Mouse (Mus musculus) embryo, embryonic 11 days (tissue): ENCODE results near the gene Ubash3b.

ENCODE experiments used
- DNase-seq: peaks from one replicate; pipeline ENCODE4 v3.0.0-alpha.2; 2015

Ubash3b gene

DNA sequence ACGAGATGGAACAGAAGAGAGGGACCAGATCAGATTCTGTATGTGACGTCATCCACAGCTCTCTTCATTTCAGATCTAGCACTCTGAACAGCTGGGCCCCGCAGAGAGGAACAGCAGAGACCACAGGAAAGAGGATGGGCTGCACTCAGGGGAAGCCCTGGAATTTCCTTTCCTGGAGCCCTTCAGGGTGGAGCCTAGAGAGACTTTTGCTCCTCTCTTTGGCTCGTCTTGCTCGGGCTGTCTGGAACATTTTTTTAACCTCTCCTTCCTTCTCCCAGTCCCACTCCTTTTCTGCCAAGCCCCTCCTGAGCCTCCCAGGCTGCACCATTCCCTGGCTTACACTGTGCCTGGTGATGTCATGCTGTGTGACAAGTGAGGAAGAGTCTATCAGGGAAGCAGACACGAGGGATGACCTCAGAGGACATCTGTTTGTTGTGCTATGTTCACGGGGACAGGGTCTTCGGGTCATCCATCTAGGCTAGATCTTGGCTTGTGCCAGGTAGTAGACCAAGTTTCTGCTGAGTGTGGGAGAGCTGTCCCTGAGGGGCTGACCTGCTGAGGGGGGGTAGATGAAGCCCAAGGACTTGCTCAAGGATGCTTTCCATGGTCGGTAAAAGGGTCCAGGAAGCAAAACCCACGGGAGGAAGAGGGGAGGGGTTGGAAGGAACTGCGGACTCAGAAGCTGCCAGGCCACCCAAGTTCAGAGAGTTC is 77.2 kb downstream of the Ubash3b start:
- DNase-seq = peak; percentile 42

DNA sequence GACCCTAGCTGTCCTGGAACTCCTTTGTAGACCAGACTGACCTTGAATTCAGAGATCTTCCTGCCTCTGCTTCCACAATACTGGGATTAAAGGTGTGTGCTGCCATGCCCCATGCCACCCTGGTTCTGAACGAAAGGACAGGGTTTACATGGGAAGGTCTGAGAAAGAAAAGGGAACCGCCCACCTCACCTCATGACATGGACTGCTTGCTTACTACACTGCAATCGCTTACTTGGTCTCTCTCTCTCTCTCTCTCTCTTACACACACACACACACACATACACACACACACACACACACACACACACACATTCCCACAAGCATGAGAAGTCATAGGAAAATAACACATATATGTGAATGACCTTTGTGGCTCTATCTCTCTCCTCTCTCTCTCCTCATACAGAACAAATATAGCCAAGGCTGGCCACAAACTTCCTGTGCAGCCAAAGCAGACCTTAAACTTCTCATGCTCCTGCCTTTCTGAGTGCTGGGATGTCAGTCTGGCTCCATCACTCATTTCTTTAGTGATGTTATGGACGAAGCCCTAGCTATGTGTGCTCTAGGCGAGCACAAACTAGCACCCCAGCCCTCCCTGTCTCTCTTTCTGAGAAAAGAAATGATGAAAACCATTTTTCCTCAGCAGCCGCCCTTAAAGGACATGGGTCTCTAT is 78.0 kb downstream of the Ubash3b start:
- DNase-seq = no peak

DNA sequence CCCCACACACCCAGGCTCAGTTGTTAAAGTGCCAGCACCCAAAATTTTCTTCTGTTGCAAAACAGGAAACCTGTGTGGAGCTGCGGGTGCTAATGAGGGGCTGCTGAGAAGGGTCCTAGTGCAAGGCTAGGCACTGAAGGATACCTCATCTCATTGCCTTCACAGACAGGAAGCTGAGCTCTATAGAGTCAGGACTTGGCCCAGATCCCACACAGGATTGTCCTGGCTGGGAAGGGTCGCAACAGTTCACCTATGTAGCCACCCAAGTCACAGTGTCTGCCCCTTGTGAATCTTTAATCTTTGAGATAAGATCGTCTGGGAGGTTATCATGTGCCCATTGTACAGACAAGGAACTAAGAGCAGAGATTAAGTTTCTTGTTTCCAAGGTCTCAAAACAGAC is 78.6 kb downstream of the Ubash3b start:
- no peak for DNase-seq

DNA sequence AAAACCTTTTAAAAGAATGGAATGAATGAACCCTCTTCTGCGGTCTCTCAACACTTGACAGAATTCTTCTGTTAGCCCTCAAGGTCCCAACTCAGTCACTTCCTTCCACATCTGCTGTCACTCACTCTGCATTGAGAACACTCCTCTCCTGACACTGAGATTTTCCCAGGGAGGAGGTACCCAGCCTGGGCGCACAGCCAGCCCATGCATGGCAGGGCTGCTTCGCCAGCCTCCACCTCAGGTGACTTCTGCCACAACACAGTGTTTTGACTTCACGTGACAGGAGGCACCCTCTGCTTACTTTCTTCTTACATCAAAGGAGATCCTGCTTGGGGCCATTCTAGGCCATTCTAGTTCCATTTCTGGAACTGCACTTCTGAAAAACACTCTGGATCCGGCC is 80.6 kb downstream of the Ubash3b start:
- DNase-seq = no peak

DNA sequence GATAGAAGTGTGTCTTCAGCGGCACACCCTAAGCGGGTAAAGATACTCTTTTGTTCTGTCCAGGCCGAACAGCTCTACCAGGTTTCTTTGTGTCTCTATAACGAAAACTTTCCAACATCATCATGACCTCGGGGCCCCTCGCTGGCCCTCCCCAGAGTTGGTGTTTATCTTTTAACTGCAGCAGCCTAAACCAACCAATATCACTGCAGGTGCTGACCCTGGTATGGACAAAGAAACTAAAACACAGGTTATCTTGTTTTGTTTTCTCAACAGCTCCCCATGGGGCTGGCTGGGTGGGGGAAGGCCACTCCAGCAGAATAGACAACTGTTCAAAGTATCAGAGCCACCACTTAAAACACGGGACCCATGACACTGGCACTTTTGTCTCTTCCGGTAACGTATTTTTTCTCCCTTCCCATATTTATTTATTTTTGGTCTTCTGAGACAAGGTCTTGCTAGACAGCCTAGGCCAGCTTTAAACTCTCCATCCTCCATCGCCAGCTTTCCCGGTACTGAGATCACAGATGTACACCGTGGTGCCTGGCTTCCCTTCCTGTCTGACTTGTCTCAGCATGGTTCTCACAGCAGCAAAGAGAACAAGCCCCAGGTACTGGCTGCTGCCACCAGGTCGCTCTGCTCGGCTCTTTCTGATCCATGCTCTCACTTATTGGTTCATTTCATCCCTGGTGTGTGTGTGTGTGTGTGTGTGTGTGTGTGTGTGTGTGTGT is 81.9 kb downstream of the Ubash3b start:
- DNase-seq = peak; percentile 26

DNA sequence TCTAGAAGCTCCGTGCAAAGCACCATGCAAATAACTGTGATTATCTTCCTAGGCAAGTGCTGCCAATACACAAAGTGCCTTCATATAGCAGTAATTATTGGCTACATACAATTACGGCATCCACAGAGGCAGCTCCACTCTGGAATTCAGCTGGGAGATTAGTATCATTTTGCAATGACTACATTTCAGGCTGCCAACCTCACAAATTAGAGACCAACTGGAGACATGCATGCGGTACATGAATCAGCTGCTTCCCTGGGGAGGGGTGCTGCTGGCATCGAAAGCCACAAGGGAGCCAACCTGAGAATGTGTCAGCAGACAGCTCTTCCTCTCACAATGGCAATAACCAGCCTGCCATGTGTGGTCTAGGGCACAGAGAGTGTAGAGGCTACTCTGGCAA is 83.3 kb downstream of the Ubash3b start:
- no peak for DNase-seq

DNA sequence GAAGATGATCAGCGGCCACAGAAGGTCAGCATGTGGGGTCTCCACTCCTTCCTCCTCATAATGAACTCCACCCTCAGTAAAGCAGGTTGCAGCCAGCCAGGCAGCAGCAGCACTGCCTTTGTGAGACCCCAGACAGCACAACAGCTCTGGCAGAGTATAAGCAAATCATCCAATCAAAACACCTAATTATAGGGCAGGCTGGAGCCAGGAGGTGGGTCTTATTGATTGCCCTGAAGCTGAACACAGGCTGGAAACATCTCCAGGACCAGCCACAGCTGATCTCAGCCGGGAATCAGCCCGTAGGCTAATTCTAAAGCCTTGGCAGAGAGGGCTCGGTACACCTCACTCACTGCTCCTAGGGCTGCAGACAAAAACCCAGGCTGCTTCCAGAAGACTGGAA is 85.3 kb downstream of the Ubash3b start:
- DNase-seq = peak; percentile 29

DNA sequence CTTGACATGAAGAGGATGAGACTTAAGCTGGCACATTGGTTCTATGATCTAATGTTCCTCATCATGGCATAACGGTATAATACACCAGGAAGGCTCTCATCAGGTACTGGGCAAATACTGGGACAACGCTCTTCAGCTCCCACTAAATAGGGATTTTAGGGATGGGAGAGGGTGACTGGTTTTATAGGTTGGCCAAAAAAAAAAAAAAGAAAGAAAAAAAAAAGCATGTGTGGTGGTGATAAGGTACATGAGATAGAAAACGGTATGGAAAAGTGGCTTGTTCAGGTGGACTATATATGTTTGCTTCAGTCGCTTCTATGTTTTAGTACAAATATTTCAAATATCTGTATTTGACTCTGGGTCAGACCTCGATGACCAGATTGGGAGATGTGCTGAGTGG is 86.0 kb downstream of the Ubash3b start:
- DNase-seq = no peak

DNA sequence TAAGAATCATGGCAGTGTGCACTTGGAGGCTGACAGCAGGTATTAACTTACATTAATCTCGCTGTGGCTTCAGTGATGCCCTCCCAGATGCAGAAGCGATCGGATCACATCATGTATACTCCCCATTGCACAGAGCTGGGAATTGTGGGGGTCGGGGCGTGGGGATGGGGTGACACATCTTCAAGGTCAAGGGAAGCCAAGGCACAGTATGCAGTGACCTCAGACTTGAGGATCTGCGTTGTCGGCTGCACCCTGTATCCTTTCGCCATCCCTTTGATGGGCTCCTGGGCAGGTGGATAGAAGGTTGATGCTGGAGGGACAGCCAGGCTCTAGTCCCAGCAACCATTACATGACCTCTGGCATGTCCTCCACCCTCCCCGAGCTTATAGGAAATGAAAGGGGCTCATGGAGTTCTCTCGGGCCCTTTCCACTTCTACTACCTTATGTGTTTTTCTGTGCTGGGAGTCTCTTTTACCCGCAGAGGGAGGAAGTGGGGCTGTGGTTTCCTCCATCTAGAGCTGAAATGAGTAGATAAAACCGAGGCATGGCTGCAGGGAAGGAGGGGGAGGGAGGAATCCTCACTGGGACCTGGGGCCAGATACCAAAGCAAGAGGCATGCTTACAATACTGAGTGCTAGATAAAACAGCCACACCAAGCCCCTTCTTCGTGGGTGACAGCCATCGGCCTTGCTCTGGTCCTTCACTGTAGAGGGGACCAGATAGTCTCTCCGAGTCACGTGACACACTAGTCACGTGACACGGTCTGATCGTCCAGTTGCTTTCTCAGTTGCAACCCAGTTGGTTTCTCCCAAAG is 88.1 kb downstream of the Ubash3b start:
- no peak for DNase-seq

DNA sequence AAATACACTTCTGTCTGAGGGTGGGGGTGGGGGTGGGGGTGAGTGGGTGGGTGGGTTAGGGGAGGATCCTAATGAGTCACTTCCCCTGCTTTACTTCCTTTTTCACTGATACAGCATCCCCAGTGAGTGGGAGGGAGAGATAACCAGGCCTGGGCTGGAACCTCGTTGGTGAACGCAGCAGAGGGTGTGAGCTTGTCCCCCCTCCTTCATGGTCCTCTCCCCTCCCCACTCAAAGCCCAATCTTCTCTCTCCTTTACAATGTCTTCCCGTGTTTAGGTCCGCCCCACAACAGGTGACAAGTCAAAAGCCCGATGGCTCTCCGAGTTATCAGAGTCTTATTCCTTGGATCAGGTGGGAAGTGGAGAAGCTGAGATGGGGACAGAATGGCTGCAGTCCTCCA is 88.7 kb downstream of the Ubash3b start:
- DNase-seq = no peak

DNA sequence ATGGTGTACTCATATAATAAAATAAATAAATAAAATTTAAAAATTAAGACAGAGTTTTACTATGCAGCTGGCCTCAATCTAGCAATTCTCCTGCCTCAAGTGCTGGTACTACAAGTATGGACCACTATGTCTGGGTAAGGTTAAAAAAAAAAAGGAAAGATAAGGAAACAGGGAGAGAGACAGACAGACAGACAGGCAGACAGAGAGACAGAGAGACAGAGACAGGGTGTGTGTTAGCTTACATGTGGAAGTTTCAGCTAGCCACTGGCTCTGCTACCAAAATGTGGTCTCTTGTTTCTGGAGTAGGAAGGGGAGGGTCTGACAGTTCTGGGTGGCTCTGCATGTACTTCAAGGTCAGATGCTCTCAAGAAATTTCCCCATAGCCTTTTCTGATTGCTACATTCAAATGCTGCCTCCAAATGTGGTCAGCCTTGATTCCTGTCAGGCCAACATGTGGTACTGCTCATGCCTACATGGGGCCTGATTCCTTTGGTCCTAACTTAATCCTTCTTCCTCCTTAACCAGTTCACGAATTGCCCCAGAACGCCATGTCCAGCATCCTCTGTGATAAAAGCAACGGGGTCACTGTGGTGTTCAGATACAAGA is 89.5 kb downstream of the Ubash3b start:
- DNase-seq = no peak

DNA sequence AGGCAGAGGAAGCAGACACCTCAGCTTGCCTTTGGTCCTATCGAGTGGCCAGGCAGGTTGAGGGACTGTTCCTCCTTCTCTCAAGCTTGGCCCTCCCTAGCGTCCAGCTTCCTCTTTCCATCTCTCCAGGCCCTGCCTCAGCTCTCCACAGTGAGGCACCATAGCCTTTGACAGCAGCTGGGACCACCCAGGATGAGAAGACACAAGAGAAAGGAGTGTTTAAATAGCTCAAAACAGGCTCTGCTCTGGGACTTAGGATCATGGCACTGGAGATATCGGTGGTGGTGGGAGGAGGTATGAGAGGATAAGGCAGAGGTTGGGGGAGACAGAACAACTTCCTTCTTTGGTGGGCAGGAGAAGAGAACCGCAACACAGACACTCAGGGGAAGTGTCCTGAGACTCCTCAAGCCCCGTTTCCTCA is 90.7 kb downstream of the Ubash3b start:
- no peak for DNase-seq

DNA sequence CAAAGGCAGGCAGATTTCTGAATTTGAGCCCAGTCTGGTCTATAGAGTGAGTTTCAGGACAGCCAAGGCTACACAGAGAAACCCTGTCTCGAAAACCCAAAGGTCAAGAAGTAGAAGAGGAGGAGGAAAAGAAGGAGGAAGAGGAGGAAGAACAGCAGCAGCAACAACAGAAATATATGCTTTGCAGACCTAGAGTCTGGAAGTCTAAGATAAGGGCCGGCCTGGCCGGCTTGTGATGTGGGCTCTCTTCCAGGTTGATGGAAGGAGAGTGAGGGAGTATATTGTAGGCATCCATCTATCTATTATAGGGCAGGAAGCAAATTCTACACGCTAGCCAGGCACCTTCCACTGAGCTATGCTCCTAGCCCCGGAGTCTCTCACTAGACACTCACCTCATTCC is 92.0 kb downstream of the Ubash3b start:
- no peak for DNase-seq

DNA sequence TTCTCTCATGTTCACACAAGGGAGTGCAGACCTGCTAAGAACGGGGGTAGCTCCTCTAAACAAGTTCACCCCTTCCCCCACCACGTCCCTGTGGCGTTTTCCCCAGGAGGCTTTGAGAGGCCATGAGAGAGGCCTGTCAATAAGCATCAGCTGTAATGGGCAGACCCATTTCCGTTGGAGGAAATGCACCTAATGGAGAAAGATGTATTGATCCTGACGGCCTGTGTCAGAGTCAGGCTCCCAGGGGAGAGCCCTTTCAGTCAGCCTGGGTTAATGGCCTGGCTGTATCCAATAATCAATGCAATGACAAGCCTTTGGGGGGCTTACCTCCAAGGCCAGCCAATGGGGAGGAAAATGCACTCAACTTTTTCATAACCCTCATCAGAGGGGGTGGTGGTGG is 100.1 kb downstream of the Ubash3b start:
- peak; percentile 33 for DNase-seq

DNA sequence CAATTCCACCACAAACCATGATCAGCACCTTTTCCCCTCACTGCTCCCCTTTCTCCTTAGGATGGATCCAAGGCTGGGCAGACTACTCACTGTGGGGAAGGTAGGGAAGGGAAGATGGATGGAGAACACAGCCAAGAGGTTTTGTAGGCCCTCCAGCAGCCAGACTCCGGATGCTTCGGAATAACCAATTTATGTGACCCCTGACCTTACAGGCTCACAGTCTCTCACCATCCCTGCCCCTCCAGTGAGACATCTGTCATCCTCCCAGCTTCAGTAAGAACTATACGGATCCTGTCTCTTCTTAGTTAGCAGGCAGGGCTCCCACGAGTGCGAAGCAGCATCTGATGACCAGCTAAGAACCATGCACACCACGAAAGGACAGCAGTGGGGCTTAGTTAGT is 100.9 kb downstream of the Ubash3b start:
- DNase-seq = no peak

DNA sequence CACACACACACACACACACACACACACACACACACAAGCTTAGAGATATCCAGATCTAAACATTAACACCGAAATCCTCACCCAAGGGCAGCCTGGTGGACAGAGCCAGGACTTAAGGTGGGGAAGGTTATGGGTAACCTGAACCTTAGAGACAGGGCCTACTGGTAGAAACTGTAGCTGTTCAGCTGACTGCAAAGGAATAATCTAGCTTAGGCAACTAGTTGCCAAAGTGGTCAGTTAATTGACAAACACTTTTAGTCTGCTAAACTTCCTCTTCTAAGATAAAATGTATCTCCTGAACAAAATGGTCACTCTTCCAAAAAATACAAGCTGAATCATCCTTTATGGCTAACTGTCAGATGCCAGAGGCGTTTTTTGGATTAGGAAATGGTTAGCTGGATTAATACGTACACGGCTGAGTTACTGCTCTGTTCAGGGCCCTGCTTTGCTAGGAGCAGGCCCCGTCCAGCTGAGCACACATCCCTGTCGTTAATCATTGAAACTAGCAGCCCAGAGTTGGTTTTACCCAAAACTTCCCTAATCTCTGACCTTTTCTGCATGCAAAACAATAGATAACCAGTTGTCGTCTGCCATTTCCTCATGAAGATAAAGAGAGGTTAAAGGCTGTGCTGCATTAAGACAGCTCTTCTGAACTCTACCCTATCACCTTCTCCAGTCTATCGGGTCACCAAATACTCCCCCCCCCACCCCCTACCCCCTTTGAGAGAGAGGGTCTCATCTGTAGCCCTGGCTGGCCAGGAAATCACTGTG is 102.5 kb downstream of the Ubash3b start:
- DNase-seq = no peak

DNA sequence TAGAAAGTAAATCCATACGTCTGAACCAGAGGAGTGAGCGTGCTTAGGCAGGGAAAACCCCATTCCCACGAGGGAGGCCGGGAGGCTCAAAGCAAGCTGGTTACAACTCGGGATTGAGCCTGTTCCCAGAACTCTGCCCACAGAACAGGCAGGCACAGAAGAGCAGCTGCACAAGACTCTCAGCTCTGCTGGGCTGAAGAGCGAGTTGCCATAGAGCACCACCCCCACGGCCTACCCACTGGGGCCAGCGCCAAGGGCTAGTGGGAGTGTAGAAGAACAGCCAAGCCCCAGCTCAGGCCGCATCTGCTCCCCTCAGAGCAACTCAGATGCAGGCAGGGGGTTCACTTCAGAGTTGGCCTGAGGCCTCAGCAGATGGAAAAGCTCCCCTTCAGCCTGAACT is 107.3 kb downstream of the Ubash3b start:
- no peak for DNase-seq

DNA sequence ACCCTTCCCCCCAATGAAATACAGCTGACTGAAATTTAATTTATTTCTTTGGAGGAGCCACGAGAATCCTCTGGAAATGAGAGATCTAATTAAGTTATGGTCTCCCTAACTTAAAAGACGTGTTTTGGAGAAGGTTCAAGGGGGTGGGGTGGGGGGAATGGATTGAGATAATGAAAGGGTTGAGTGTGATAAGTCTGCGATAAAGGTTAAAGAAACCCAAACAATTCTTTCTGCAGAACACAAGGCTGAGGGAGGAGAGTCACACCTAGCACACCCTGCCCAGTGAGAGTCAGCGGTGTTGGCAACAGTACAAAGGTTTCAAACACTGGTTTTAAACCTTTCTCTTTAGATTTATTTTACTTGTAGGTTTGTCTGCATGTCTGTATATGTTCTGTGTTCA is 108.0 kb downstream of the Ubash3b start:
- DNase-seq = no peak

DNA sequence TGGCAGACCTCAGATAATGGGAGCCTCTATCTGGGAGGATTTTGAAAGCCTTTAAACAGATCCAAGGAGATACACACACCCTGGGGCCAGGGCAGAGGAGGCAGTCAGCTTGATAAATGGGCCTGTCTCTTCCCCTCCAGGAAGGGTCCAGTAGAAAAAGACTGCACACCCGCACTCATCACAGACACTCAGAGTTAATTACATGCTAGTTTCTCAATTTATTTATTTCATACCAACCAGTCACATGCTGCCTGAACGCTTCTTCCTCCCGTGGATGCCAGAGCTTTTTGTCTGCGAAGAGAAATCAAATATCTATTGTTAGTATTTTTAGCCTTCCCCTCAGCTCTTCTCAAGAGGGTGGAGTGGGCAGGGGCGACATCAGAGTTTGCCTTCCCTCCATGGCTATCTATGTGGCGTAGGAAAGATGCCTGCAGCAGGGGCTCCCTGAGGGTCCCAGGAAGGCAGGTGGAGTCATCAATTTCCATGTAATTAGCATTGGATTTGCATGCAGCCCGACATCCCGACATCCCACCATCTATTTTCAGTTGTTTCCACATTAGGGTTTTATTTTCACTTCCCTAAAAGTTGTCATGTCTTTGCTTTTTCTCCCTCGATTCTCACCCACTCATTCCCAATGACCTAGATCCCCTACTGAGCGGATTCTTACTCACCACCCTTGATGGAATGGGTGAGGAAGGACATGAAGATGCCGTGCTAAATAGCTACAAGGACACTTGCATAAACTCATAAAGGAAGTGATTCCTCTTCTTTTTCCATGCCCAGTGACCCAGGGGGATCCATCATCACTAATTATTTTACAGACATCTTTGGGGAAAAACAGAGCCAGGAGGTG is 110.2 kb downstream of the Ubash3b start:
- DNase-seq = no peak

DNA sequence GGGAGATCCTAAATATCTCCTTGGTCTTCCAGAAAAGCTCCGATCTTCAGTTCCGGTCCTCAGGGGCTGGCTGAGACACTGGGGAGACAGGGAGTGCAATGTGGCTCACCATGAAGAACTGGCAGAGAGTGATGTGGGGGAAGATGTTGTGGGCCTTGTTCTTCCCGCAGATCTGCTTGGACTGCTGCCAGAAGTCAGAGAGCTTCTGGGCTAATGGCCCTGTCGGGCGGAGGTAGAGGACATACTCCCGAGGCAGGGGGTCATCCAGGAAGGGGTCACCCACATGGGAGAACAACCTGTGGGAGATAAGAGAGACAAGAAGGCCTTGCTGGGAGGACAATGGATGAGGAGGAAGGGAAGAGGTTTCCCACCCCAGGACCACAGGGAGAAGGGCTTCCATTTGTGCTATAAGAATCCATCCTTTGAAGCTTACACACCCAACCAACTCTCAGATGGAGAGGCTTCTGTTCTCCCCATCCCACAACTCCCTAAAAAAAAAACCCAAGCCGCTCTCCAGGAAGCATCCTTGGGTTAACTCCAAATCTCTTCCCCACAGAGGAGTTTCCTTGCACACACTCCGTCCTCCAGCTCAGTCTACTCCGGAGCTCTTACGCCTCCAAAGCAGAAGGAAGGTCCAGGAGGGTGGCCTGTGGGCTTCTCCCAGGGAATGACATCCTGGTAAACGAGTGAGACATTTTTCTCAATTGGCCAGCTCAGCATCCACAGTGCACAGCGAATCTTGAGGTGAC is 111.0 kb downstream of the Ubash3b start:
- no peak for DNase-seq
